Mouse (Mus musculus) liver, embryonic 11.5 days (tissue): ENCODE data around the gene Trnt1. TPM values are rescaled to one million over a fixed set of nuclear protein-coding genes. Genes with fewer than 3 reads are reported as not detected.

Experiments used
- ATAC-seq: fragments of 200-750 bp; cut with Nextera tagmentation; replicated peaks from 2 replicates; pipeline ENCODE4 v1.8.0; 2017; ENCODE audit warnings: moderate number of reproducible peaks, mild to moderate bottlenecking, moderate TSS enrichment, moderate library complexity; ENCODE audit not compliant: low FRiP score
- DNase-seq: peaks from one replicate; pipeline ENCODE4 v3.0.0-alpha.2; 2017; ENCODE audit warnings: low spot score
- H3K27ac ChIP-seq: fragments of 300-500 bp; sonication (generic); 2 replicates; pipeline ENCODE4 v1.5.1; 2014; ENCODE audit warnings: mild to moderate bottlenecking, low read depth, low read length, control low read depth
- H3K27me3 ChIP-seq: fragments of 300-500 bp; sonication (generic); replicated peaks from 2 replicates; pipeline ENCODE4 v1.6.1; 2014; ENCODE audit warnings: low read length, mixed read lengths; ENCODE audit not compliant: control insufficient read depth, insufficient read depth
- H3K36me3 ChIP-seq: fragments of 300-500 bp; sonication (generic); 2 replicates; pipeline ENCODE4 v1.6.1; 2014; ENCODE audit warnings: mild to moderate bottlenecking, low read length, moderate library complexity, mixed read lengths; ENCODE audit not compliant: control insufficient read depth, insufficient read depth
- H3K4me1 ChIP-seq: fragments of 300-500 bp; sonication (generic); replicated peaks from 2 replicates; pipeline ENCODE4 v1.6.1; 2014; ENCODE audit warnings: low read length, mixed read lengths; ENCODE audit not compliant: control insufficient read depth, insufficient read depth
- H3K4me2 ChIP-seq: fragments of 300-500 bp; sonication (generic); 2 replicates; pipeline ENCODE4 v1.6.1; 2014; ENCODE audit warnings: mild to moderate bottlenecking, control low read depth, moderate library complexity
- H3K4me3 ChIP-seq: fragments of 300-500 bp; sonication (generic); 2 replicates; pipeline ENCODE4 v1.5.1; 2014; ENCODE audit warnings: low read depth, low read length, control low read depth
- H3K9ac ChIP-seq: fragments of 300-500 bp; sonication (generic); 2 replicates; pipeline ENCODE4 v1.6.1; 2014; ENCODE audit warnings: low read depth, low read length, control low read depth
- H3K9me3 ChIP-seq: fragments of 300-500 bp; sonication (generic); 2 replicates; pipeline ENCODE4 v1.6.1; 2016; ENCODE audit warnings: low read length, inconsistent platforms, mixed read lengths; ENCODE audit not compliant: control insufficient read depth
- WGBS: fragments of 180-500 bp; shearing (Covaris S2); extraction: QIAGEN DNeasy Blood & Tissue Kit; methylation state at CpG from one replicate; pipeline ENCODE4 v1.1.7; 2014; 5-methylcytosine and 5-hydroxymethylcytosine counted together
- polyA plus RNA-seq: library from polyadenylated mRNA; unstranded; fragments of >200 nt; fragmentation: Nextera tagmentation; extraction: Ambion mirVana; gene quantifications from 2 replicates; pipeline ENCODE4 v1.2.1, GENCODE M21; 2014

The Trnt1 gene
- polyA plus RNA-seq, 1 experiment from 2014 or later: 82.3 TPM

- WGBS: 78% methylated on average over 7 of the region's 7 CpGs
Observed at GRCm38 (mm10) chr6:106743556-106744233, 25.2 kb upstream of the Trnt1 start.

GRCm38 (mm10) chr6:106745673-106746394, 23.1 kb upstream of the Trnt1 start:
- 69% methylated on average over 7 of the region's 7 CpGs for whole genome bisulfite sequencing
- no peaks in the 10 kb centered on the region for H3K9me3 ChIP-seq
- H3K4me1 ChIP-seq: no peaks in the 10 kb centered on the region
- DNase-seq: no peak
- no peaks in the 10 kb centered on the region for H3K27me3 ChIP-seq
- H3K36me3 ChIP-seq: no peaks in the 10 kb centered on the region
- no peak overlapping the region for H3K4me3 ChIP-seq
- no peak overlapping the region for H3K27ac ChIP-seq
- no peak for ATAC-seq
- H3K4me2 ChIP-seq: no peak overlapping the region
- no peak overlapping the region for H3K9ac ChIP-seq

More at GRCm38 (mm10) chr6:106743556-106744233, 25.2 kb upstream of the Trnt1 start:
- H3K4me1 ChIP-seq: no peaks in the 10 kb centered on the region
- H3K27me3 ChIP-seq: no peaks in the 10 kb centered on the region
- DNase-seq (no peak), ATAC-seq (no peak)
- no peaks in the 10 kb centered on the region for H3K9me3 ChIP-seq
- H3K9ac ChIP-seq: no peak overlapping the region
- no peak overlapping the region for H3K27ac ChIP-seq
- no peak overlapping the region for H3K4me3 ChIP-seq
- no peaks in the 10 kb centered on the region for H3K36me3 ChIP-seq
- no peak overlapping the region for H3K4me2 ChIP-seq

GRCm38 (mm10) chr6:106747251-106747650, 21.7 kb upstream of the Trnt1 start:
- Histone ChIP-seq H3K4me2 (no peak overlapping the region), H3K36me3 (no peaks in the 10 kb centered on the region), H3K9ac (no peak overlapping the region), H3K27me3 (no peaks in the 10 kb centered on the region), H3K4me1 (no peaks in the 10 kb centered on the region), H3K4me3 (no peak overlapping the region), H3K9me3 (no peaks in the 10 kb centered on the region), H3K27ac (no peak overlapping the region)
- 89% methylated on average over 5 of the region's 5 CpGs for WGBS
- DNase-seq (no peak), ATAC-seq (no peak)

GRCm38 (mm10) chr6:106747804-106748203, 21.1 kb upstream of the Trnt1 start:
- DNase-seq (no peak), ATAC-seq (no peak)
- H3K4me3 ChIP-seq: no peak overlapping the region
- H3K36me3 ChIP-seq: no peaks in the 10 kb centered on the region
- H3K9me3 ChIP-seq: no peaks in the 10 kb centered on the region
- no peaks in the 10 kb centered on the region for H3K4me1 ChIP-seq
- H3K27ac ChIP-seq: no peak overlapping the region
- H3K4me2 ChIP-seq: no peak overlapping the region
- whole genome bisulfite sequencing: 71% methylated on average over 3 of the region's 3 CpGs
- no peaks in the 10 kb centered on the region for H3K27me3 ChIP-seq
- no peak overlapping the region for H3K9ac ChIP-seq

GRCm38 (mm10) chr6:106748887-106749388, 20.0 kb upstream of the Trnt1 start, which contains the start of gene Il5ra:
Gene Il5ra (minus strand): TSS chr6:106749037.
- Histone ChIP-seq H3K4me1 (no peaks in the 10 kb centered on the region), H3K4me3 (no peak within 1 kb of the TSS), H3K36me3 (no peaks in the 10 kb centered on the region), H3K27me3 (no peaks in the 10 kb centered on the region), H3K27ac (no peak within 1 kb of the TSS), H3K9ac (no peak within 1 kb of the TSS), H3K9me3 (no peaks in the 10 kb centered on the region), H3K4me2 (no peak within 1 kb of the TSS)
- 37% methylated on average over 6 of the region's 6 CpGs for WGBS
- ATAC-seq (peak; percentile 58), DNase-seq (no peak)

- H3K4me3 ChIP-seq: no peak overlapping the region
- H3K9ac ChIP-seq: no peak overlapping the region
- no peaks in the 10 kb centered on the region for H3K4me1 ChIP-seq
- ATAC-seq: no peak
- no peak overlapping the region for H3K27ac ChIP-seq
- no peak overlapping the region for H3K4me2 ChIP-seq
- WGBS: 90% methylated on average over 7 of the region's 7 CpGs
- H3K27me3 ChIP-seq: no peaks in the 10 kb centered on the region
- no peak for DNase-seq
- no peaks in the 10 kb centered on the region for H3K36me3 ChIP-seq
- H3K9me3 ChIP-seq: no peaks in the 10 kb centered on the region
Observed at GRCm38 (mm10) chr6:106750291-106750690, 18.6 kb upstream of the Trnt1 start.

GRCm38 (mm10) chr6:106758299-106758698, 10.6 kb upstream of the Trnt1 start:
- no peak overlapping the region for H3K9ac ChIP-seq
- no peaks in the 10 kb centered on the region for H3K27me3 ChIP-seq
- no peak overlapping the region for H3K4me3 ChIP-seq
- ATAC-seq: no peak
- H3K4me2 ChIP-seq: no peak overlapping the region
- DNase-seq: no peak
- 69% methylated on average over 3 of the region's 3 CpGs for WGBS
- no peaks in the 10 kb centered on the region for H3K36me3 ChIP-seq
- H3K9me3 ChIP-seq: no peaks in the 10 kb centered on the region
- no peaks in the 10 kb centered on the region for H3K4me1 ChIP-seq
- H3K27ac ChIP-seq: no peak overlapping the region

- Histone ChIP-seq H3K9me3 (no peaks in the 10 kb centered on the region), H3K27ac (no peak overlapping the region), H3K36me3 (no peaks in the 10 kb centered on the region), H3K4me2 (no peak overlapping the region), H3K9ac (no peak overlapping the region), H3K4me3 (no peak overlapping the region), H3K27me3 (no peaks in the 10 kb centered on the region), H3K4me1 (no peaks in the 10 kb centered on the region)
- DNase-seq: no peak
- 43% methylated on average over 3 of the region's 3 CpGs for WGBS
- ATAC-seq: no peak; the same call in 1 of the 2 replicates
Observed at GRCm38 (mm10) chr6:106760473-106761218, 8.3 kb upstream of the Trnt1 start.
